Mouse (Mus musculus): ENCODE data around the gene Avil. TPM values are rescaled to one million over a fixed set of nuclear protein-coding genes. Genes with fewer than 3 reads are reported as not detected.

The Avil gene
- polyA plus RNA-seq, 1 experiment from 2014 or later: 0.60 TPM

DNA sequence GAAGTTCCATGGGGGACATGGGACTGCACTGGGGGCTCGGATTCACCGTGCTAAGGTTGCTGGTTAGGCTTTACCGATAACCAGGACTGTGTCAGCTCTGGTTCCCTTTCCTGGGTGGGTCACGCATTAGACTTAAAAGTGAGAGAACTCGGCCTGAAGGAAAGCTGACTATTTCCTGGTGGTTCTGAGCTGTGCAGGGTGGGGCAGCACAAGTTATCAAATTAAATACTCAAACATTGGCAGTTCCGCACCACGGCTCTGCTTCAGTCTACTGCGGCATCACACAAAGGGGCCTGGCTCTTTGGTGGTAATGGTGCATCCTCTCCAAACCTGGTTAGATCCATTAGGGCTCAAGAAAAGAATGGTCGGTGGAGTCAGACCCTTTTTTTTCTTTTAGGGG is 788 bp downstream of the Avil start:
- peak; percentile 33; the same call in 1 of the 2 replicates for ATAC-seq (ENCODE audit: insufficient read depth, low FRiP score, low read depth)
- no peak overlapping the region for H3K4me3 ChIP-seq (replicated peaks)
- peak overlapping the region; percentile 35; the same call in 1 of the 2 replicates for H3K27ac ChIP-seq

DNA sequence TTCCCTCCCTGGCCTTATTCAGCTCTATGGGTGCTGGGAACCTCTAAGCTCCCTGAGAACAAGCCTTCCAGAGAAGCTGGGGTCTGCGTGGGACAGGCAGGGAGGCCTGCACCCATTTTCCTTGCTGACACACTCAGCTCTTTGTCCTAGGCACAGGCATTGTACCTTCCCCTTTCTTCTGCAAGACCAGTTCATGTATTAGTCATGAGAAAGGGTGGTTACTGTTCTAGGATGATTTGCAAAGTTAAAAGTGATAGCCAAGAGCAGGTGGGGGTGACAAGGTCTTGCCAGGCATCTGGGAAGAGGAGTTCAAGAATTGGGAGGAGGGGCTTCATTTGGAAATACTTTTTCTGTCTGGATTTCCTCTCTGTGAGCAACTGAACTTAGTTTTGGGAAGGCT is 1.5 kb downstream of the Avil start:
- 52% methylated on average over 1 of the region's 1 CpGs for WGBS
- H3K4me1 ChIP-seq: 0 out of 2 replicates have a peak, but pooled peaks cover 2% of the 10 kb centered on the region
- H3K4me2 ChIP-seq: no peak overlapping the region
- no peak overlapping the region for H3K4me3 ChIP-seq (replicated peaks)
- ATAC-seq (ENCODE audit: insufficient read depth, low FRiP score, low read depth): no peak
- H3K27ac ChIP-seq: no peak overlapping the region
- no peaks in the 10 kb centered on the region for H3K27me3 ChIP-seq (replicated peaks)
- no peaks in the 10 kb centered on the region for H3K9me3 ChIP-seq
- H3K36me3 ChIP-seq: peaks cover 21% of the 10 kb centered on the region
- H3K9ac ChIP-seq: no peak overlapping the region

More for the DNA sequence above, 788 bp downstream of the Avil start:
- Histone ChIP-seq H3K27me3 (replicated peaks) (no peaks in the 10 kb centered on the region), H3K9me3 (no peaks in the 10 kb centered on the region), H3K36me3 (peaks cover 21% of the 10 kb centered on the region), H3K4me1 (0 out of 2 replicates have a peak, but pooled peaks cover 2% of the 10 kb centered on the region), H3K9ac (no peak overlapping the region), H3K4me2 (no peak overlapping the region)
- 68% methylated on average over 9 of the region's 9 CpGs for WGBS

DNA sequence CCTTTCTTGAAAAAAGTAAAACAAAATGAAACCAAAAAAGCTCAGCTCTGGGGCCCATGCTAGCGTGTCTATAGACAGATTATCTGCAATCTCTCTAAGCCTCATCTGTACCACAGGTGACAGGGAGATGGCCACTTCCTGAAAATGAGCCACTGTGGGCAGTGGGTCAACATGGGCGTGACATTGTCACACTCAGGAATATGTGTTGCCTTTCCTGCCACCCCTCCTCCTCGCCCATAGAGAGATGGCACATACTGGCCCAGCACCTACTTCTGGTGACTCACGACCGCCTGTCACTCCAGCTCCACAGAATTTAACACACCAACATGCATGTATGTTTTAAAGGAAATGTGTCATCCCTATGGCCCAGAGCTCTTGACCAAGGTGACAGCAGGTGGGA is 2.3 kb downstream of the Avil start:
- H3K4me3 ChIP-seq (replicated peaks): no peak overlapping the region
- H3K9me3 ChIP-seq: no peaks in the 10 kb centered on the region
- H3K27ac ChIP-seq: no peak overlapping the region
- H3K4me2 ChIP-seq: no peak overlapping the region
- WGBS: 84% methylated on average over 5 of the region's 5 CpGs
- no peak for ATAC-seq (ENCODE audit: insufficient read depth, low FRiP score, low read depth)
- H3K27me3 ChIP-seq (replicated peaks): no peaks in the 10 kb centered on the region
- 0 out of 2 replicates have a peak, but pooled peaks cover 2% of the 10 kb centered on the region for H3K4me1 ChIP-seq
- no peak overlapping the region for H3K9ac ChIP-seq
- peaks cover 14% of the 10 kb centered on the region for H3K36me3 ChIP-seq

DNA sequence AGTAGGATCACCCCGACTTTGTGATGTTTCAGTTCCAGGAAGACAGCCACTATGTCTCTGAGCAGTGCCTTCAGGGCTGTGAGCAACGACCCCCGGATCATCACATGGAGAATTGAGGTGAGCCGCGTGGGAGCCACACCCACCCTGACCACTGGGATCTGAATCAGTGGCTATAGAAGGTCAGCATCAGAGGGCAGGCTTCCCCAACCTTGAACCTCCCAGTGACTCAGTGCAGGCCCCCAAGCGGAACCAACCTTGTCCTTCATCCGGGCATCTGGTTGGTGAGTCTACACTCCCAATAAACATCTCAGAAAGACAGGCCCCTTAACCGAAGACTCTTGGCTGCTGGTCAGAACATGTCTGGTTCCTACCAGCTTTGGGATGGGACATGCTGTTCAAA is 2.8 kb downstream of the Avil start:
- Histone ChIP-seq H3K27me3 (replicated peaks) (no peaks in the 10 kb centered on the region), H3K9ac (no peak overlapping the region), H3K27ac (no peak overlapping the region), H3K4me2 (no peak overlapping the region), H3K4me3 (replicated peaks) (no peak overlapping the region), H3K36me3 (peaks cover 8% of the 10 kb centered on the region; the same call in 1 of the 2 replicates), H3K9me3 (no peaks in the 10 kb centered on the region), H3K4me1 (0 out of 2 replicates have a peak, but pooled peaks cover 2% of the 10 kb centered on the region)
- no peak for ATAC-seq (ENCODE audit: insufficient read depth, low FRiP score, low read depth)
- whole genome bisulfite sequencing: 84% methylated on average over 8 of the region's 8 CpGs

DNA sequence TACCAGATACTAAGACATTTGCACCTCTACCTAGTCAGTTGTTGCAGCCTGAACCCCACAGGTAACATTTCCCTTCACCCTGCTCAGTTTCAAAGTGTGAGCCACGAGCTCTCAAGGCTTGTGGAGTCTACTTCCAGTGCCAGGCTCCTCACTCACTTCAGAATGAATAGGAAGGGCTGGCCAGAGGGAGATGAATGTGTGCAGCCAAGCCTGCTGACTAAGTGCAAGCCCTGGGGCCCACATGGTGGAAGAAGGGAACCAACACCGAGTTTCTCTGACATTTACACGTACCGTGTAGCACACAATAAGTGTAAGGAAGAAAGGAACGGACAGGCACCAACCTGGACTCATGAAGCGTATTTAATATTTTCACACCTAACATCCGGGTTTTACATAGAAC is 3.3 kb downstream of the Avil start:
- no peak overlapping the region for H3K4me2 ChIP-seq
- H3K27me3 ChIP-seq (replicated peaks): no peaks in the 10 kb centered on the region
- peaks cover 5% of the 10 kb centered on the region; the same call in 1 of the 2 replicates for H3K36me3 ChIP-seq
- H3K27ac ChIP-seq: no peak overlapping the region
- H3K9ac ChIP-seq: no peak overlapping the region
- 78% methylated on average over 7 of the region's 7 CpGs for WGBS
- H3K4me3 ChIP-seq (replicated peaks): no peak overlapping the region
- H3K9me3 ChIP-seq: no peaks in the 10 kb centered on the region
- 0 out of 2 replicates have a peak, but pooled peaks cover 2% of the 10 kb centered on the region for H3K4me1 ChIP-seq
- no peak for ATAC-seq (ENCODE audit: insufficient read depth, low FRiP score, low read depth)

DNA sequence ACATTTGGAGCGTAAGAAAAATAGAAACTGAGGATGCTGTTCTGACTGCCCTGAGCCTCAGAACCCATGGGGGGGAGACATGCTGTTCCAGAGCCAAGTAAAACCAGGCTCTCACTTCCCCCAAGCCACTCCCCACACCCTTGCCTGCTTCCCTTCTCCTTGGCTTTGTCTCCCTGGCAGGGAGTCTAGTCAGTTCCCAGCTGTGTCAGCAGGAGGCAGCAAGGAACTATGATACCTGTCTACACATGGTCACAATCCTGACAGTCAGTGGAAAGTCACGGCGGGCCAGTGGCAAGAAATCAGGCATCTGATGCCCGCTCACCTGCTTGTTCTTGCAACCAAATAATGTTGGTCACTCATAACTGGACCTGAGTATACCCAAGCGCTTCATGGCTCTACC is 16.0 kb downstream of the Avil start:
- no peak overlapping the region for H3K4me3 ChIP-seq (replicated peaks)
- H3K9me3 ChIP-seq: no peaks in the 10 kb centered on the region
- ATAC-seq (ENCODE audit: insufficient read depth, low FRiP score, low read depth): peak; percentile 63; the same call in 1 of the 2 replicates

DNA sequence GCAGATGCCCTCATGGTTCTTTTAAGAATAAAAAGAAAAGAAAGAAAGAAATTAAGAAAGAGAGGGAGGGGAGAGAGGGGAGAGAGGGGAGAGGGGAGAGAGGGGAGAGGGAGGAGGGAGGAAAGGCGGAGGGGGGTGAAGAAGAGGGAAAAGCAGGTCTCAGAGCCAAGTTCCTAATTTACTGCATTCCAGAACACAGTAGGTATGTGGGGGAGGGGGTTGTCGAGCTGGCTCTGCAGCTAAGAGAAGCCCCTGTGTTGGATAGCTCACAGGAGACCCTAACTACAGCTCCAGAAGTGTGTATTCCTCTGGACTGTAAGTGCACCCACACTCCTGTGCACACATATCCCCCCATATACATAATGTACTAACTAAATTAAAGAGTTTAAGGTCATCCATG is 16.6 kb downstream of the Avil start:
- Histone ChIP-seq H3K27ac (no peak overlapping the region), H3K9ac (no peak overlapping the region), H3K36me3 (0 out of 2 replicates have a peak, but pooled peaks cover 4% of the 10 kb centered on the region), H3K4me2 (no peak overlapping the region), H3K4me1 (no peaks in the 10 kb centered on the region), H3K4me3 (replicated peaks) (no peak overlapping the region), H3K27me3 (replicated peaks) (no peaks in the 10 kb centered on the region), H3K9me3 (no peaks in the 10 kb centered on the region)
- ATAC-seq (ENCODE audit: insufficient read depth, low FRiP score, low read depth): no peak
- WGBS: 17% methylated on average over 1 of the region's 2 CpGs

More for the DNA sequence above, 16.0 kb downstream of the Avil start:
- H3K4me2 ChIP-seq: no peak overlapping the region
- no peaks in the 10 kb centered on the region for H3K36me3 ChIP-seq
- no peaks in the 10 kb centered on the region for H3K4me1 ChIP-seq
- no peak overlapping the region for H3K9ac ChIP-seq
- WGBS: 63% methylated on average over 5 of the region's 5 CpGs
- H3K27ac ChIP-seq: no peak overlapping the region
- no peaks in the 10 kb centered on the region for H3K27me3 ChIP-seq (replicated peaks)

DNA sequence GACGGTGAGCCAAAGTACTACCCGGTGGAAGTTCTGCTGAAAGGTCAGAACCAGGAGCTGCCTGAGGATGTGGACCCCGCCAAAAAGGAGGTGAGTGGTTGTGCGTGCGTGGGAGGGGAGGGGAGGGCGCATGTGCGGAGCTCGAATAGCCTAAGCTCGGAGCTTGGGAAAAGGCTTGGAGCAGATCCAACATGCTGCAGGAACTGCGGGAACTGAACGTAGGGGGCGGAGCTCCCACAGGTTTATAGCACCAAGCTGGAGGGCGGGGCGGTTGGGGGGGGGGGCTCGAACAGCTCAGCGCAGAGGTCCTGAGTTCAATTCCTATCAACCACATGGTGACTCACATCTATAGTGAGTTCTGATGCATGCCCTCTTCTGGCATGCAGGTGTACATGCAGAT is 17.9 kb downstream of the Avil start:
- no peak overlapping the region for H3K27ac ChIP-seq
- no peak for ATAC-seq (ENCODE audit: insufficient read depth, low FRiP score, low read depth)
- H3K4me2 ChIP-seq: no peak overlapping the region
- no peaks in the 10 kb centered on the region for H3K4me1 ChIP-seq
- no peak overlapping the region for H3K9ac ChIP-seq
- H3K9me3 ChIP-seq: no peaks in the 10 kb centered on the region
- H3K4me3 ChIP-seq (replicated peaks): no peak overlapping the region
- H3K36me3 ChIP-seq: peaks cover 13% of the 10 kb centered on the region
- no peaks in the 10 kb centered on the region for H3K27me3 ChIP-seq (replicated peaks)
- 73% methylated on average over 16 of the region's 16 CpGs for WGBS

DNA sequence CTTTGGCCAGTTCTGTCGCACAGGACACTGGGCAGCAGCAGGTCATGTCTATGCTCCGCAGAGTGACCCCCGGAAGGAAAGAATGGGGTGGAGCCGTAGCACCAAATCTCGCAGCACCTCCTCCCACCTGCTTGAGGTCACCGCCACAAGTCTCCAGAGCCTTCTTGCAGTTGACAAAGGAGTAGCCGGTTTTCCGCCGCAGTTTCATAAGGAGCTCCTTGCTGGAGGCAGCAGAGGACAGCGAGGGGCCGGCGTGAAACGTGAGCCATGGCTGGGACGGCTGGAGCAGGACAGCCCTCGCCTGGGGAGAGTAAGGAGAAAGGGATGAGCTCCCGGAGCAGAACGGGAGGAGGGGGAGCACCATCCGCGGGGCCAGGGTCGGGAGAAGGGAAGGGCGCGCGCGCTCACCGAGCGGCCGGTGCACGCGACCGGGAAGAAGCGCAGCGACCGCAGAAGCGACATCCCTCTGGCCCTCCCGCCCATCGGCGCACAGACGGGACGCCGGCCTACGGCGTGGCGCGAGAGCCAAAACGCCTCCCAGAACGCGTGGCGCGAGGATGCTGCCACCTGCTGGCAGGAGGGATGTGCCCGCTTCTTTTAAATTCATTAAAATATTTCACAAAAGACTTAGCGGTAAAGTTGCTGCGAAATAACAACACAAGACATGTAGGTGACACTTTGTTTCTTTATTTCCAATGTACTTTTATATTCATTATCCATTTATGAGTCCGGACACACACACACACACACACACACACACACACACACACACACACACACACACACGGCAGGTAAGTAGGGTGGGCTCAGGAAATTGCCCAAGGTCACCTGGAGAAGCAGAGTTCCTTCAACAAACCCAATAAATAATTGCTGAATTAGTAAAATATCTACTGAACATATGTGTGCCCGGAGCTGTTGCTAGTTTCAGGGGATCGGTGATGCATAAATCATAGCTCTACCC is 30.1 kb downstream of the Avil start, which contains the start of gene Tsfm:
Tsfm (minus strand) TSS at position 505 of the 961 bp plus-strand sequence.
- ATAC-seq (ENCODE audit: insufficient read depth, low FRiP score, low read depth): peak; percentile 84
- Histone ChIP-seq H3K9ac (peak within 1 kb of the TSS; percentile 76), H3K27ac (peak within 1 kb of the TSS; percentile 77; the same call in 1 of the 2 replicates), H3K4me1 (peaks cover 4% of the 10 kb centered on the region; the same call in 1 of the 2 replicates), H3K4me2 (peak within 1 kb of the TSS; percentile 67), H3K4me3 (replicated peaks) (peak within 1 kb of the TSS; percentile 89), H3K9me3 (no peaks in the 10 kb centered on the region), H3K27me3 (replicated peaks) (no peaks in the 10 kb centered on the region), H3K36me3 (peaks cover 23% of the 10 kb centered on the region)
- 5% methylated on average over 55 of the region's 56 CpGs for WGBS

DNA sequence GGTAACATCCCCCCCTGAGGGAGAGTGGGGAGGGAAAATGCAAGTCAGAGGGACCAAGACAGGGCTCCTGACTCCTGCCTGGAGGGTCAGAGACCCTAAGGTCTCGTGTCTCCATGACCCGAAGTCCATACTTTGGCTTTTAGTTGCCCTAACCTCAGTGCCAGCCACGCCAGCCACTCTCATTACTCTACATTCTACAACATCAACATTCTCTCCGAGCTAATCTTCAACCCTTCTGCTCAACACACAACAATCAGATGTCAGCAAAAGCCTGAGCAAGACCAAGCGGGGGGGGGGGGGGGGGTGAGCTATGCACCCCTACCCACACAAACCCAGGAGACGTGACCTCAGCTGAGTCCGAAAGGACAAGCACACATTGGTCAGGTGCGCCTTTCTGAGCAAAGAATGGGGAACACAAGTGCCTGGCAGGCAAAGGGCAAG is 32.8 kb downstream of the Avil start:
- no peak overlapping the region for H3K4me2 ChIP-seq
- no peak for ATAC-seq (ENCODE audit: insufficient read depth, low FRiP score, low read depth)
- WGBS: 72% methylated on average over 8 of the region's 8 CpGs
- peaks cover 7% of the 10 kb centered on the region for H3K36me3 ChIP-seq
- no peak overlapping the region for H3K4me3 ChIP-seq (replicated peaks)
- H3K27me3 ChIP-seq (replicated peaks): no peaks in the 10 kb centered on the region
- H3K9ac ChIP-seq: no peak overlapping the region
- no peaks in the 10 kb centered on the region for H3K9me3 ChIP-seq
- H3K4me1 ChIP-seq: peaks cover 4% of the 10 kb centered on the region; the same call in 1 of the 2 replicates
- H3K27ac ChIP-seq: no peak overlapping the region

DNA sequence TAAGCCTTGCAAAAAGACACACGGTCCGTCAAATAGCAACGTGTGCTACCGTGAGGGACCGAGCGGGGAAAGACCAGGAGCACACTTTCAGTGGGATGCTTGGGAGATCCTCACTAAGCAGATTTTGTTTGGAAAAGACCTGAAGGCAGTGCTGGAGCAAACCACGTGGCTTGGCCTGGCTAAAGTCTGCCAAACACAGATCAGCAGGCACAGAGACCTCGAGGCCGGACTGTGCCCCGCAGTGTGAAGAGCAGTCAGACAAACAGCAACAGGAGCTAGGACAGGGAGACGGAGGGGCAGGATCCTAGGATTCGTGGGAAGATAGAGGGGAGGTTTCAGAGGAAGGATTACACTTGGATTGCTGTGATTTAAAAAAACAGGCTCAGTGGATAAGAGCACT is 35.8 kb downstream of the Avil start:
- no peak for ATAC-seq (ENCODE audit: insufficient read depth, low FRiP score, low read depth)
- Histone ChIP-seq H3K27ac (no peak overlapping the region), H3K9me3 (no peaks in the 10 kb centered on the region), H3K9ac (no peak overlapping the region), H3K27me3 (replicated peaks) (no peaks in the 10 kb centered on the region), H3K4me3 (replicated peaks) (no peak overlapping the region), H3K4me2 (no peak overlapping the region), H3K36me3 (no peaks in the 10 kb centered on the region), H3K4me1 (no peaks in the 10 kb centered on the region)
- 77% methylated on average over 12 of the region's 12 CpGs for WGBS

DNA sequence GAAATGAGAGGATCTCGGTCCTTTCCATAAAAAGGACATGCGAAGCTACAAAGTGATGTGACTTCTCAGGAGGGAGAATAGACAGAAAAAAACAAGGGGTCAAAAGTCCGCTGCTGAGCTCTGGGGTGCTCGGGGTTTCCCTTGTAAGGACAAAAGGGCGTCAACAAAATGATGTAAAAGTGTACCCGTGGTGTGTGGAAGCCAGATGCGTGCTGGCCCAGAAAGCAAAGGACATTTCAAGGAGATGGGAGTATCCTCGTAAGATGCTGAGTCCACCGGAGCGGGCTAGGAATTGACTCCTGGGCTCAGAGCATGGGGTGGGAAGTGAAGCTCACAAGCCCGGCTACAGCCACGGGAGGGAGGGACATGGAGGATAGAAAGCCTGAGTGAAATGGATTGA is 37.1 kb downstream of the Avil start:
- H3K27ac ChIP-seq: no peak overlapping the region
- no peak overlapping the region for H3K4me2 ChIP-seq
- no peaks in the 10 kb centered on the region for H3K27me3 ChIP-seq (replicated peaks)
- H3K9me3 ChIP-seq: no peaks in the 10 kb centered on the region
- H3K4me1 ChIP-seq: 0 out of 2 replicates have a peak, but pooled peaks cover 4% of the 10 kb centered on the region
- H3K9ac ChIP-seq: no peak overlapping the region
- no peak for ATAC-seq (ENCODE audit: insufficient read depth, low FRiP score, low read depth)
- H3K36me3 ChIP-seq: no peaks in the 10 kb centered on the region
- H3K4me3 ChIP-seq (replicated peaks): no peak overlapping the region
- WGBS: 74% methylated on average over 12 of the region's 12 CpGs

Measured in stomach, embryonic 15.5 days (tissue).